Mouse (Mus musculus) mouse embryonic stem cell (cell line): ENCODE measurements around the gene Ankrd11.

Experiments used
- in situ Hi-C, 2 experiments: fragments of 300-500 bp; cut with MboI; formaldehyde crosslinking; loops; 1 replicate in 1 of 2; 3 replicates in 1 of 2; pipeline ENCODE4 v1.14.3; 2019 to 2020; ENCODE audit warnings: low sequenced_read_pairs in 2 of 2, low pct_unique_long_range_greater_than_20kb in 1 of 2, mixed read lengths in 1 of 2; ENCODE audit not compliant: unreplicated experiment in 1 of 2

The Ankrd11 gene

GRCm38 (mm10) chr8:122918438-122919107 lies 123.5 kb downstream of the Ankrd11 start:
- in situ Hi-C loops = no loop called here

GRCm38 (mm10) chr8:122917531-122918392 lies 124.3 kb downstream of the Ankrd11 start:
- in situ Hi-C loops = no loop called here

- in situ Hi-C loops = no loop called here
These were observed 125.3 kb downstream of the Ankrd11 start for GRCm38 (mm10) chr8:122916766-122917165.

GRCm38 (mm10) chr8:122912871-122913270 lies 129.2 kb downstream of the Ankrd11 start:
- in situ Hi-C loops = no loop called here

GRCm38 (mm10) chr8:122912150-122912549 lies 129.9 kb downstream of the Ankrd11 start:
- in situ Hi-C loops = no loop called here

GRCm38 (mm10) chr8:122906463-122907021 lies 135.5 kb downstream of the Ankrd11 start:
- in situ Hi-C loops = no loop called here

GRCm38 (mm10) chr8:122905346-122905745 lies 136.7 kb downstream of the Ankrd11 start:
- in situ Hi-C loops = no loop called here

- in situ Hi-C loops = no loop called here
These were observed 137.6 kb downstream of the Ankrd11 start for GRCm38 (mm10) chr8:122904496-122904895.

GRCm38 (mm10) chr8:122903002-122903401 lies 139.1 kb downstream of the Ankrd11 start:
- in situ Hi-C loops = no loop called here

GRCm38 (mm10) chr8:122902581-122902980 lies 139.5 kb downstream of the Ankrd11 start:
- in situ Hi-C loops = no loop called here

- in situ Hi-C loops = no loop called here
These were observed 140.1 kb downstream of the Ankrd11 start for GRCm38 (mm10) chr8:122901892-122902515.

GRCm38 (mm10) chr8:122901476-122901875 lies 140.6 kb downstream of the Ankrd11 start:
- in situ Hi-C loops = no loop called here

GRCm38 (mm10) chr8:122899085-122899484 lies 143.0 kb downstream of the Ankrd11 start:
- in situ Hi-C loops = no loop called here

GRCm38 (mm10) chr8:122898473-122898872 lies 143.6 kb downstream of the Ankrd11 start:
- in situ Hi-C loops = no loop called here

- in situ Hi-C loops = no loop called here
These were observed 144.1 kb downstream of the Ankrd11 start for GRCm38 (mm10) chr8:122898018-122898417.

- in situ Hi-C loops = no loop called here
These were observed 144.9 kb downstream of the Ankrd11 start for GRCm38 (mm10) chr8:122897200-122897599.

GRCm38 (mm10) chr8:122896317-122896716 lies 145.8 kb downstream of the Ankrd11 start:
- in situ Hi-C loops = no loop called here

- in situ Hi-C loops = no loop called here
These were observed 148.6 kb downstream of the Ankrd11 start for GRCm38 (mm10) chr8:122893451-122893850.

- in situ Hi-C loops = no loop called here
These were observed 150.6 kb downstream of the Ankrd11 start for GRCm38 (mm10) chr8:122891440-122891839.
